Mouse (Mus musculus): ENCODE measurements at regions not wholly inside any gene's neighbourhood (a gene's known extent, or its start where the extent isn't known, plus 50 kb on each side); places are given as distances from the start of the nearest gene placed in this dataset.

DNA sequence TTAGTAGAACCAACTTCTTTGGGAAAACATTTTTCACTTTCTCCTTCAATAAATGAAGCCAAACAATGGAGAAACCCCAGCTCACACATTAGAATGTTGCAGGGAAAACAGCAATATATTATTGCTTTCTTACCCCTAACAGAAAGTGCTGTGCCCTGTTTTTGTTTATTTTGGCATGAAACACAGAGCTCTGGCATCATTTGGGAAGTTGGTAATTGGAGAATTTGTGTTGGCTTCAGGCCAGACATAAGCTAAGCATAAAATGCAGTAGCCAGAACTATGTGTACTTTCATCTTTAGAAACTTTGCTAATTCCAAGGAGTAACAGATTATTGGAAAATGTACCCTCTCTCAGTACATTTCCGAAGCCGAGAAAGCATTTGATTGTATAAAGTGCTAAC lies 79.9 kb upstream of the Vegfc start:
- no peak overlapping the region for H3K4me2 ChIP-seq (replicated peaks; ENCODE audit: low read depth)
- no peak overlapping the region for H3K4me3 ChIP-seq (ENCODE audit: low read depth, low read length)
- ATAC-seq (ENCODE audit: low FRiP score, low TSS enrichment) (no peak), DNase-seq (ENCODE audit: low spot score) (no peak)
- WGBS, result 51% methylated on average over 2 of the region's 2 CpGs
- TF ChIP-seq EP300 (optimal IDR thresholded peaks at IDR 0.05) (no peak), CTCF (IDR thresholded peaks at IDR 0.05; ENCODE audit: low read depth) (no peak)
- no peak overlapping the region for H3K9ac ChIP-seq (ENCODE audit: low read length)
- H3K9me3 ChIP-seq (ENCODE audit: control insufficient read depth, low read length), result no peaks in the 10 kb centered on the region
- H3K4me1 ChIP-seq (replicated peaks; ENCODE audit: control insufficient read depth, insufficient read depth), result no peaks in the 10 kb centered on the region
- H3K27me3 ChIP-seq (ENCODE audit: control insufficient read depth, insufficient read depth, low read length), result no peaks in the 10 kb centered on the region
- H3K27ac ChIP-seq (replicated peaks), result no peak overlapping the region
- H3K36me3 ChIP-seq (ENCODE audit: control insufficient read depth, insufficient read depth, low read length), result no peaks in the 10 kb centered on the region

DNA sequence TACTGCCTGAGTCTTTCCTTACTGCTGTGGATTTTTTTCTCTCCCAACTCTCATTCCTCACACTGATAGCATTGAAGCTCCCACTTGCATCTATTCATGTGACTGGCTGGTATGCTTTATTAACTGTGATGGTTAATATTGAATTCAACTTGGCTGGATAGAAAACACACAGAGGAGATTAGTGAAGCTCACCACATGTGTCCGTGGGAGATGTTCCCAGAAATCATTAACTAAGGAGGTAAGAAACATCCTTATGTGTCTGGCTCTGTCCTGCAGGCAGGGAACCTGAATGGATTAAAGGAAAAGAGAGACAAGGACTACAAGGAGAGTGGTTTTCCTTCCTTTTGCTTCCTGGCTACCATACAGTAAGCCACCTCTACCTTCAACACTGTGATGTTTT lies 74.5 kb upstream of the Vegfc start:
- no peak for DNase-seq (ENCODE audit: low spot score)
- Histone ChIP-seq H3K36me3 (ENCODE audit: control insufficient read depth, insufficient read depth, low read length) (no peaks in the 10 kb centered on the region), H3K4me3 (ENCODE audit: low read depth, low read length) (no peak overlapping the region), H3K4me2 (replicated peaks; ENCODE audit: low read depth) (no peak overlapping the region), H3K9me3 (ENCODE audit: control insufficient read depth, low read length) (no peaks in the 10 kb centered on the region), H3K27me3 (ENCODE audit: control insufficient read depth, insufficient read depth, low read length) (no peaks in the 10 kb centered on the region), H3K4me1 (replicated peaks; ENCODE audit: control insufficient read depth, insufficient read depth) (no peaks in the 10 kb centered on the region), H3K9ac (ENCODE audit: low read length) (no peak overlapping the region), H3K27ac (replicated peaks) (no peak overlapping the region)
- TF ChIP-seq EP300 (optimal IDR thresholded peaks at IDR 0.05), result no peak
- TF ChIP-seq CTCF (IDR thresholded peaks at IDR 0.05; ENCODE audit: low read depth), result no peak
- 44% methylated on average over 1 of the region's 1 CpGs for WGBS
- ATAC-seq (ENCODE audit: low FRiP score, low TSS enrichment), result no peak

DNA sequence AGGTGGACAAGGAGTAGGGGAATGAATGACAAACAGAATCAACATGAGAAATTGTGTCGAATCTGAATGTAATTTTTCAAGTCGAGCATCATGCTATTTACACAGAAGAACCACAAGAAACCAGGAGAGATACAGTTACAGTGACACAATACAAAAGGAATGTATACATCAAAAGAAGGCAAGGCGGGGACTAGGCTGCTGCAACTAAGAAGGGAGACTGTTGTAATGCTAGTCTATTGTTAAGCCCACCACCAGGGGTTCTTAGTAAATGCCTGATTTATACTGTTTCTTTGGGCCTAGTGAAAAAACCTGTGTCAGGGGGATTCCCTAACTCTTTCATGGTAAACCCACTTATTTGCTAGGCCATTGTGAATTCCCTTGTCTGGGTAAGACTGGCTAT lies 63.3 kb upstream of the Vegfc start:
- H3K27ac ChIP-seq (replicated peaks), result no peak overlapping the region
- H3K9ac ChIP-seq (ENCODE audit: low read length), result no peak overlapping the region
- TF ChIP-seq CTCF (IDR thresholded peaks at IDR 0.05; ENCODE audit: low read depth), result no peak
- no peak for TF ChIP-seq EP300 (optimal IDR thresholded peaks at IDR 0.05)
- no peaks in the 10 kb centered on the region for H3K9me3 ChIP-seq (ENCODE audit: control insufficient read depth, low read length)
- H3K27me3 ChIP-seq (ENCODE audit: control insufficient read depth, insufficient read depth, low read length), result no peaks in the 10 kb centered on the region
- H3K4me1 ChIP-seq (replicated peaks; ENCODE audit: control insufficient read depth, insufficient read depth), result no peaks in the 10 kb centered on the region
- DNase-seq (ENCODE audit: low spot score) (no peak), ATAC-seq (ENCODE audit: low FRiP score, low TSS enrichment) (no peak)
- no peaks in the 10 kb centered on the region for H3K36me3 ChIP-seq (ENCODE audit: control insufficient read depth, insufficient read depth, low read length)
- H3K4me2 ChIP-seq (replicated peaks; ENCODE audit: low read depth), result no peak overlapping the region
- H3K4me3 ChIP-seq (ENCODE audit: low read depth, low read length), result no peak overlapping the region
- 56% methylated on average over 3 of the region's 3 CpGs for WGBS

DNA sequence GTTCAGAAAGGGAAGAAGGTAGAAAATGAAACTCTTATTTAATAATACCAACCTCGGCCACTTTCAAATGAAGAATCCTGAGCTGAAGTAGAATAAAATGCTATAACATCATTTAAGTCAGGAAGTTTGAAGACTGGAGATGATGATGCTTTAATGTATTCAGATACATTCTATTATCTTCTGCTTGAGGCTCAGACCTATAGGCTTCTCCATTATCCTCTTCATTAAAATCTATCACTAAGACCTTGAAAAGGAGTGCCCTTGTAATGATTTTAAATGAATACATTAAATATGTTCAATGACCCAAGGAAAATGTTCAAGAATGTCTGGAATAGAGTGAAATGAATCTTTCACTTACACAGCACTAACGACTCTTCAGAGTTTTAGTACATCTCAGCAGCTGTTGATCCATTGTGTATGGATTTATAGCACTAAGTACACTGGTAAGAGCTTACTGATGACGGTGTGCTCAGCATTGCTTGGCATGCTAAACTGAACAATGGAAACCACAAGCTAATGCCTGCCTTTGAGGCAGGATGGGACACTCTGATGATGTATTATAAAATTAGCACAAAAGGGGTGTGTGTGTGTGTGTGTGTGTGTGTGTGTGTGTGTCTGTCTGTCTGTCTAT lies 58.8 kb upstream of the Vegfc start:
- ATAC-seq (ENCODE audit: low FRiP score, low TSS enrichment) (no peak), DNase-seq (ENCODE audit: low spot score) (no peak)
- Histone ChIP-seq H3K9ac (ENCODE audit: low read length) (no peak overlapping the region), H3K36me3 (ENCODE audit: control insufficient read depth, insufficient read depth, low read length) (no peaks in the 10 kb centered on the region), H3K4me2 (replicated peaks; ENCODE audit: low read depth) (no peak overlapping the region), H3K27me3 (ENCODE audit: control insufficient read depth, insufficient read depth, low read length) (no peaks in the 10 kb centered on the region), H3K4me3 (ENCODE audit: low read depth, low read length) (no peak overlapping the region), H3K9me3 (ENCODE audit: control insufficient read depth, low read length) (no peaks in the 10 kb centered on the region), H3K27ac (replicated peaks) (no peak overlapping the region), H3K4me1 (replicated peaks; ENCODE audit: control insufficient read depth, insufficient read depth) (no peaks in the 10 kb centered on the region)
- 67% methylated on average over 3 of the region's 3 CpGs for WGBS
- TF ChIP-seq EP300 (optimal IDR thresholded peaks at IDR 0.05), result no peak
- TF ChIP-seq CTCF (IDR thresholded peaks at IDR 0.05; ENCODE audit: low read depth), result no peak
